Mouse (Mus musculus) gastrocnemius, postnatal 36 days (tissue): ENCODE results near the gene Actl11. TPM values are rescaled to one million over a fixed set of nuclear protein-coding genes. Genes with fewer than 3 reads are reported as not detected.

Experiments used
- DNase-seq, 2 experiments: peaks; one replicate each; pipeline ENCODE4 v3.0.0; 2022
- intact Hi-C: fragments of 180-260 bp; cut with DNase I; formaldehyde crosslinking; loops from one replicate; pipeline ENCODE4 v1.15.1; 2025
- total RNA-seq, 2 experiments: library from RNA; stranded (reverse); gene quantifications; 2 replicates each; pipeline ENCODE4 v1.2.3; 2021

The Actl11 gene
- total RNA-seq, 2 experiments from 2014 or later, result not detected

DNA sequence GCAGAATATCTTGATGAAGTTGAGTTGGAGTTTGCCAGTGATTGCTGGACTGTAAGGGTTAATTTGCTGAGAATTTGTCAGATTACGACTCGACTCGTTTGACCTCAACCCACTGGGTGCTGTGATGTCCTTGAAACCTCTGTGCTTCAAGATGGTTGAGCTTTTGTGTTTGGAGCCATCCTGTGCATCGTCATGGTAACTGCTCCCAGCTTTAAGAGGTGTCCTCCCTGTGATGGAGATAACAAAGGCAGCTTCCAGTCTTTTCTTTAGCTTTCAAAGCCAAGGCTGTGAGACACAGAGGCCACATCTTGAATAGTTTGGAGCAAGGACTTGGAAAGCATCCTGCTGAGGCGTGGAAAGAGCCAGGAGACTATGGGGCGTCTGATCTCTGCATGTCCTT is 28.9 kb downstream of the Actl11 start:
- DNase-seq, result no peak
- intact Hi-C loops, result no loop called here

DNA sequence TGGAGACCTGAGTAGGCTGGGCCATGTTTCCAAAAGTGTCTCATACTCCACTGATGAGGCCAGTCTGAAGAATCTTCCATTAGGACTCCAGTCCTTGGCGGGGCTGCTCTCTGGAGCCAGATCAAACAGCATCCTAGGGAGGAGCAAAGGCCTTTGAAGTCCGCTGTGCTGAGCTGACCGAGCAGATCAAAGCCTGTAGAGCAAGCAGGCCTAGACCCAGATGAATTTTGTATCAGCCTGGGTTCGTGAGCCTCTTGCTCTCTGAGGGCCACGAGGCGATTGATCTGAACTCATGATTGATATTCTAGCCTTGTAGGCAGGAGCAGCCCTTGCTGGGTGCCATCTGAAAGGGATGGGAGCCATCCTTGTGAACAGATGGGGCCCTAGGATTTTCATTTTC is 31.6 kb downstream of the Actl11 start:
- intact Hi-C loops, result no loop called here
- no peak for DNase-seq

- intact Hi-C loops, result no loop called here
- DNase-seq, result no peak
These were observed 32.7 kb downstream of the Actl11 start for GRCm38 (mm10) chr9:107960928-107961327.

GRCm38 (mm10) chr9:107961351-107961762 is 33.1 kb downstream of the Actl11 start:
- DNase-seq, result no peak
- intact Hi-C loops, result no loop called here

DNA sequence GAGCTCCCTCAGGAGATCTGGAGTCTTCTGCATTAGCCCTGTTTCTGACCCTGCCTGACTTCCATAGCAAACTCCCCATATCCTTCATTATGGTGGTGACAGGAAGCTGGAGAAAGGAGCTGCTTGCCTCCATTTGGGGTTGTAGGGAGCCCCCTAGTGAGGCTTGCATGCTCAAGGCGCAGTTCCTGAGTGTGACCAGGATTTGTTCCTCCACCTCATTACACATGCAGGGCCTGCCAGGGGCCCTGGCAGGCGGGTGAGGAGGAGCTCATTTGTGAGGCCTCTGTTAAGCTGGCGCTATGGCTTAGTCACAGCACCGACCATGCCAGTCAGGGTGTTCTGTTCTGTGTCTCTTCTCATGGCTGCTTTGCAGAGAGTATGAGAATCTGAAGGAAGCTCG is 33.6 kb downstream of the Actl11 start:
- intact Hi-C loops, result no loop called here
- DNase-seq, result no peak

DNA sequence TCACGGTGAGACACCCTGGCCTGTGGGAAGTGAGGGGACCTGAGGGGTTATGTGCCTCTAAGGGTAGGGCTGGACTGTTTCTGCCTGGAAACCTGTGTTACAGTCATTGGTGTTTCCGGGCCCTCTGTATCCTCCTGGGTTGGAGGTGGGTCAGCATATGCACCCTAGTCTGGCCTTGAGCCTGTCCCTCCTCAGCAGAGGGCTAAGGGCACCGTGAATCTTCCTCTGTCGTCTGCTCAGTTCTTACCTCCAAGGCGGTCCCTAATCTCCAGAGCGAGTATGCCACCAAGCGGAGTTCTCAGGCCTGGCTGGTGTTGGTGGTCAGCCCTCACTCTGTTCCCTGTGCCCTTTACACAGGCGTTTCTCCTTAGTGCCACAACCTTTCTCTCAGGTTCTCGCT is 34.6 kb downstream of the Actl11 start:
- intact Hi-C loops, result loop anchor here (1.0 kb wide), 2 partner anchors 59 to 105 kb away; no protein-coding TSS in a partner anchor
- DNase-seq, result no peak

GRCm38 (mm10) chr9:107963700-107964099 is 35.4 kb downstream of the Actl11 start:
- DNase-seq, result peak; percentile 55 to 78
- intact Hi-C loops, result loop anchor here (1.0 kb wide), 2 partner anchors 59 to 105 kb away; no protein-coding TSS in a partner anchor

- no peak for DNase-seq
- intact Hi-C loops, result no loop called here
These were observed 36.4 kb downstream of the Actl11 start for GRCm38 (mm10) chr9:107964681-107965080.

- no peak for DNase-seq
- intact Hi-C loops, result loop anchor here (2.0 kb wide), 1 partner anchor 16 kb away; the partner anchor contains the start of gene Gm20661
These were observed 38.4 kb downstream of the Actl11 start for GRCm38 (mm10) chr9:107966676-107967075.

DNA sequence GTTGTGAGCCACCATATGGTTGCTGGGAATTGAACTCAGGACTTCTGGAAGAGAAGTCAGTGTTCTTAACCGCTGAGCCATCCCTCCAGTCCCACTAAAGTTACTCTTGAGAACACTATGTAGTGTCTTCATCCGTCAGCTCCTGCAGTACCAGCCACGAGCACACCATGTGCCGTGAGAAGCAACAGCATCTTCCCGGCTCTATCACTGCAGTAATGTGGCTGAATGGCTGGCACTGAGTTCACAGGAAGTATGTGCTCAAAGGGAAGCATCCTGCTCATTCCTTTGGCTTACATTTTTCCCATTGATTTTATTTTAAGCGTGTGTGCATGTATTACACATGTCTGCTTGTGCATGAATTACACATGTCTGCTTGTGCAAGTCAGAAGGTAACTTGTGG is 39.2 kb downstream of the Actl11 start:
- no peak for DNase-seq
- intact Hi-C loops, result loop anchor here (2.0 kb wide), 1 partner anchor 15 kb away; the partner anchor contains the start of gene Gm20661

DNA sequence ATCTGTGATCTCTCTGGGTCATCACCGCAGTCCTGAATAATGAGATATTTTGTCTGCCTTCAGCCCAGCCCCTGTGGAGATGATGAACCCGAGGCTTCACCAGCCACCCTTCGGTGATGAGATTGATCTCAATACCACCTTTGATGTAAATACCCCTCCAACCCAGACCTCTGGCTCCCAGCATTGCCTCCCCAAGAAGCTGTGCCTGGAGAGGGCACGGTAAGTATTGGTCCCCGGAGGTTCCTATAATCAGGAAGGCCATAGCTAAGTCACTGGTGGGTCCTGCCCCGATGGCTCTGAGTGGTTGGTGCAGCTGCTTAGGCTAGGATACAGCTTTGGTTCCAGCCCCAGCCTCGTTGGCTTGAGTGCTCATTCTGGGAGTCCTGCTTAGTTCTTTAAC is 40.3 kb downstream of the Actl11 start:
- no peak for DNase-seq
- intact Hi-C loops, result no loop called here

- intact Hi-C loops, result no loop called here
These were observed 42.0 kb downstream of the Actl11 start for GRCm38 (mm10) chr9:107970311-107970710.

GRCm38 (mm10) chr9:107971690-107972541 is 43.6 kb downstream of the Actl11 start:
- intact Hi-C loops, result no loop called here
- DNase-seq, result no peak

More at GRCm38 (mm10) chr9:107970311-107970710, 42.0 kb downstream of the Actl11 start:
- no peak for DNase-seq

GRCm38 (mm10) chr9:107974491-107975171 is 46.4 kb downstream of the Actl11 start:
- DNase-seq, result no peak
- intact Hi-C loops, result no loop called here

GRCm38 (mm10) chr9:107975399-107976386 is 47.4 kb downstream of the Actl11 start, which contains the start of gene Uba7:
Uba7 (plus strand) TSS chr9:107975505.
- intact Hi-C loops, result no loop called here
- no peak for DNase-seq

DNA sequence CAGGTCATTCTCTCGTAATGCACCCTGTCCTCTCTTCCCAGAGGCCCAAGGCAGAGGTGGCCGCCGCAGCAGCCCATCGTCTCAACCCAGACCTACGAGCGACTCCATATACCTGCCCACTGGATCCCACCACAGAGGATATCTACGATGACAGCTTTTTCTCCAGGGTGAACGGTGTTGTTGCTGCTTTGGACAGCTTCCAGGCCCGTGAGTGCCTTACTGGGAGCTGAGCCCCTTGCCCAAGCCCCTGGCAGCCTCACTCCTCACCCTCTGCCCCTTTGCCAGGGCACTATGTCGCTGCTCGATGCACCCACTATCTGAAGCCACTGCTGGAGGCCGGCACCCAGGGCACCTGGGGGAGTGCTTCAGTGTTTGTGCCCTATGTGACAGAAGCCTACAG is 50.5 kb downstream of the Actl11 start:
- intact Hi-C loops, result no loop called here
- no peak for DNase-seq
